Mouse (Mus musculus): ENCODE results near the gene Ucn3. TPM values are rescaled to one million over a fixed set of nuclear protein-coding genes. Genes with fewer than 3 reads are reported as not detected.
"Not testable (repeated sequence)": the region's sequence is repeated elsewhere in the genome, so short reads cannot be mapped to it uniquely, and the experiment has no call there.

The Ucn3 gene
- not detected for total RNA-seq (2021)

DNA sequence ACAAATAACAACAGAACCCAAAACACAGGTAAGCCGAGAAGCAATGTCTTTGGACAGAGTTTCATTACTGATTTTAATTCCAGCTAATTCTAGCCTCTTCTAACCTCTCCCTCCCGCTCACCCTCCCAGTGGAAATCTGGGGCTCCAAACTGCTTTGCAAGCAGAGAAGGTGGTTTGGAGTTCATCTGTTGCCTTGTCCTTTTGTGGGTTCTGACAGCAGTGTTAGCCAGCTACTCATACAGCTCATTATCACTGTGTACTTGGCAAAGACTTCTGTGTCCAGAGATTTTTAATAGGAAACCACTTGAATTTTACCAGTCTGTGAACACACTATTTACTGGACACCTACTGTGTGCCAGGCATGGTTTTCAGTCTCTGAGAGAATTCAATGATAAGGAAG is at the start of gene Ucn3:
Gene Ucn3 (minus strand): TSS at position 101 of the 400 bp plus-strand sequence.
- no peak for DNase-seq (ENCODE audit: extremely low spot score in 1 of 2, low spot score in 2 of 2)
- intact Hi-C loops (cut with DNase I), result no loop called here

DNA sequence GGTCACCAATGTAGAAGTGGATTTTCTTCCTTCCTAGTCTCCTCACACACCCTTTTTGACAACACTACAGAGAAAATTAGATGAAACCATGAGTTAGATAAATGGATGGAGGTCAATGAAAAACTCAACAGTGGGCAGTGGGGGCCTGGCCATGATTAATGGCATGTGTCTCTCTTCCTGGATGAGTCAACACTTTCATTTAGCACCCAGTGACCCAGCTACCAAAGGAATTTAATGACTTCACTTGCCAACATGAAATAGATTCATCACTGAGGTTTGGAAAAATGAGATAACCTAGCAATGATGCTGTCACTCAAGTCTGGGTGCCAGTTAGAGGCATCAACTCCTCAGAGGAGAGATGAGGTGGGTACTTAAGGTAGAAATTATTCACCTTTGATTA is 46.9 kb upstream of the Ucn3 start:
- DNase-seq (ENCODE audit: extremely low spot score in 1 of 2, low spot score in 2 of 2), result no peak
- intact Hi-C loops (cut with DNase I), result no loop called here

DNA sequence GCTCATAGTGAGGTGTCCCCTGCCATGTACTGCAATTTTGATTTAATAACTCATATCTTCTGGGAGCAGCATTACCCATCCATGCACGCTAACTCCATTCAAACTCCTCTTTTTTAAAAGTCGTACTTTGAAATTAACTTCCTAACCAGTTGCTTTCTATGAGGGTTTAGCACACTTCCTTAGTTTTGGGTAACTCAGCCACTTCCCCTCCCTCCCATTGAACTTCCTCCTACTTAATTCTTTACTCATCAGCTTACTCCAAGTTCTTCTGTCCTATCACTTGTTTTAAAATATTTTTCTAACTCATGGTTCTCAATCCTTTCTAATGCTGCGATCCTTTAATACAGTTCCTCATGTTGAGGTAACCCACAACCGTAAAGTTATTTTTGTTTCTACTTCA is 23.7 kb upstream of the Ucn3 start:
- intact Hi-C loops (cut with DNase I), result no loop called here
- no peak for DNase-seq (ENCODE audit: extremely low spot score in 1 of 2, low spot score in 2 of 2)

DNA sequence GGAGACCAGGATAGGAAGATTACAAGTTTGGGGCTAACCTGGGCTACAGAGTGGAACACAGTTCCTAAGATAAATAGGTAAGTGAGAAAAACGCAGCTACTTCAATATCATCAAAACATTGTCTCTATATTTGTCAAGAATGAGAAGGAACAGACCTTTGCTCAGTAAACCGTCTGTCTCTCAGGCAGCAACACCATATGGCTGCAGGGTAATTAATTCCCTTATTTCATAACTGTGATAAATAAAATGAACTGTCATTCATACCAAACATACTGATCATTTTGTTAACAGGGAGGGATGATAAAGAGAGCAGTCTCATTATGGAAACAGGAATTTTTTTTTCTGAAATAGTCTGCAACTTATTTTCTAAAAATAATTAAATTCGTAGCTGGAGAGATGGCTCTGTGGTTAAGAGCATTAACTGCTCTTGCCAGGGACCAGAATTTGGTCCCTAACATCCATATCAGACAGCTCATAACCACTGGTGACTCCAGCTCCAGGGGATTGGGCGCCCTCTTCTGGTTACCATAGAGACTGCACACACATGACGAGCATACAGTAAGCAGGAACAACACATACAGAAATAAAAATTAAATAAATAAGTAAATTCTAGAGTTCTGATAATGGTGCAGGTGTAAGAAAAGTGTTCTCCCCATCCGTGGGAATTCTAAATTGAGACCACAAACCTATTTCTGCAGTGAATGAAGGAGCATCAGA is 6.2 kb upstream of the Ucn3 start:
- DNase-seq (ENCODE audit: extremely low spot score in 1 of 2, low spot score in 2 of 2), result no peak

DNA sequence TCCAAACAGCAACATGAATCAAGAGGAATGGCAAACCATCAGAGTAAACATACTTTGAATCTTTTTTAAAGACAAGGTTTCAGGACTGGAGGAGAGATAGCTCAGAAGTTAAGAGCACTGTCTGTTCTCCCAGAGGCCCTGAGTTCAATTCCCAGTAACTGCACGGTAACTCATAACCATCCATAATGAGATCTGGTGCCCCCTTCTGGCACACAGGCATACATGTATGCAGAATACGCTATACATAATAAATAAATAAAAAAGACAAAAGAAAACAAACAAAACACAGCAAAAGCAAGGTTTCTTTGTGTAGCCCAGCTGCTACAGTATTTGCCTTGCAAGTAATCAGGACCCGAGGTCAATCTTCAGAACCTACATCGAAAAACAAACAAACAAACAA is 4.3 kb upstream of the Ucn3 start:
- no peak for DNase-seq (ENCODE audit: extremely low spot score in 1 of 2, low spot score in 2 of 2)
- intact Hi-C loops (cut with DNase I), result no loop called here

More for the DNA sequence above, 6.2 kb upstream of the Ucn3 start:
- intact Hi-C loops (cut with DNase I), result no loop called here

DNA sequence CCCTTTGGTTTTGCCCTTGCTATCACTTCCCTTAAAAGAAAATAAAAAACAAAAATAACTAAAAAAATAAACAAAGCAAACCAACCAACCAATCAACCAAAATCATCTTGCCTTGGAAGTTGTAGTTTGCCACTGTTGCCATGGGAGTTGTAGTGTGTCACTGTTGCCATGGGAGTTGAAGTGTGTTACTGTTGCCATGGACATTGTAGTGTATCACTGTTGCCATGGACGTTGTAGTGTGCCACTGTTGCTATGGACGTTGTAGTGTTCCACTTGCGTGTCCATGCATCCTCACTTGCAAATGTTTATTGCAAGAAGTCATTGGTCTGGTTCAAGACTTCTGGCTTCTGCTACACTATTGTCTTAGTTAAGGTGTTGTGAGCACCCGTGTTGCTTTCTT is 2.1 kb upstream of the Ucn3 start:
- intact Hi-C loops (cut with DNase I), result no loop called here
- no peak for DNase-seq (ENCODE audit: extremely low spot score in 1 of 2, low spot score in 2 of 2)

DNA sequence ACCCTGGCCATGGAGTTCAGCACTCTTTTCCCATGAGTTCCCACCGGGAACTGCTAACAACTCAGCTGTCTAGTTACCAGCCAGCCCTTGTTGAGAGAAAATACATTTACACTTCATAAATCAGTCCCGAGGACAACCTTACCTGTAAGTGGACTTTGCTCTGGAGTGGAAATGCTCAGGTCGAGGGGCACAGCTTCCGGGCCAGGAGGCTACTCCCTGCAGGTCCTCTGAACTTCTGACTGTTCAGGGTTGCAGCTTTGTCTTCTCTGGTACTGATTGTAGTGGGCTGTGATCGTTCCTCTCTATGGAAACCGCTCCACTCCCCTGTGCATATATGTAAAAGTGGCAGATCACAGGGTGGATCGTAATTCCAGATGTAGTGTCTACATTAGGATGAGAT is 450 bp downstream of the Ucn3 start:
- intact Hi-C loops (cut with DNase I), result no loop called here
- DNase-seq (ENCODE audit: extremely low spot score in 1 of 2, low spot score in 2 of 2), result no peak

DNA sequence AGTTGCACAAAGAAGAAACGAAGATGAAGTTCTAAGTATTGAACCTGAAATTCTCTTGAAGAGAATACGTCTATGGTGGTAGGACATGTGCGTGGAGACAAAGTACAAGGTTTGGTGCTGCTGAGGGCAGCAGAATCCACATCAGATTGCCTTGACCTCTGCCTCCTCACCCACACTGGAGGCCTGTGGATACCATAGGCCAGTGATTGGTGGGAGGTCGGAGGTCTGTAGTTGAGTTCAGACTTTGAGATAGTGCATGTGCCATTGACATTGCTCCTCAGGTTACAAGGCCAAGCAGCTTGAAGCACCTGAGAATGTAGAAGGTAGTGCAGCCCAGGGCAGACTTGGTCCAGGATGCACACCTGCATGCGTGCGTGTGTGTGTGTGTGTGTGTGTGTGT is 19.1 kb downstream of the Ucn3 start:
- intact Hi-C loops (cut with DNase I), result no loop called here
- DNase-seq (ENCODE audit: extremely low spot score in 1 of 2, low spot score in 2 of 2), result no peak

DNA sequence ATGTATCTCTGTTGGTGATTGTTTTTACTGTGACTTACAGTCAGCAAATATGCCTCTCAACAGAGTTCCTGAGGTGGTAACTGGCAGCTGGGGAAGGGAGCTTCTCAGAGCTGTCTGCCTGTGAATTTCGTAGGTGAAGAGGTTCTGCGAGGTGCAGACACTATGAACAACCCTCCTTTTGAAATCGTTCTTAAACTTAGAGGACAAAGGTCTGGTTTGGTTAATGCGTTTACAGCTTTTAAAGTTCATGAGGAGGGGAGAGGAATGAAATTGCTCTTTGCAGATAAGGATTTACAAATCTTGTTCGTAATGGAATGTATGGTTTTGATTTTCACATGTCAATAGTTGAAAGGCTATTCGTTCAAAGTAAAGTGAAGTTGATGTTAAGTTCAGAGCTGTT is 19.5 kb downstream of the Ucn3 start:
- intact Hi-C loops (cut with DNase I), result no loop called here
- DNase-seq (ENCODE audit: extremely low spot score in 1 of 2, low spot score in 2 of 2), result no peak

DNA sequence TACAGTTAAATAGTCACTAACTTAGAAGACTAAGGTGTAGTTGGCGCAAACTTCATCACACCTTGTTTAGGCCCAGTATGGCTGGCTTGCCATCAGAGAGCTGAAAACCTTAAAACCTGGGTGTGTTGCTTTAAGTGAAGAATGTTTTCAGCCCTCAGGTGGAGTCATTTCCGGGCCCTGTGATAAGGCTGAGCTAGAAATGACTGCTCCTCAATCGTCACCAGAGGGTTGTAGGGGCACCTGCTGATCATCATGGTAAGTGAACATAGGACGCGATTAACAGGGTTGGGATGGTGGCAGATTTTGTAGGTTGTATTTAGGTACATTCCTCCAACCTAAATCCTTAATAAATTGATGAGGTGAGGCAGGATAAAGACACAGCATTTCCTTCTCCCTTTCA is 20.7 kb downstream of the Ucn3 start:
- intact Hi-C loops (cut with DNase I), result no loop called here
- no peak for DNase-seq (ENCODE audit: extremely low spot score in 1 of 2, low spot score in 2 of 2)

DNA sequence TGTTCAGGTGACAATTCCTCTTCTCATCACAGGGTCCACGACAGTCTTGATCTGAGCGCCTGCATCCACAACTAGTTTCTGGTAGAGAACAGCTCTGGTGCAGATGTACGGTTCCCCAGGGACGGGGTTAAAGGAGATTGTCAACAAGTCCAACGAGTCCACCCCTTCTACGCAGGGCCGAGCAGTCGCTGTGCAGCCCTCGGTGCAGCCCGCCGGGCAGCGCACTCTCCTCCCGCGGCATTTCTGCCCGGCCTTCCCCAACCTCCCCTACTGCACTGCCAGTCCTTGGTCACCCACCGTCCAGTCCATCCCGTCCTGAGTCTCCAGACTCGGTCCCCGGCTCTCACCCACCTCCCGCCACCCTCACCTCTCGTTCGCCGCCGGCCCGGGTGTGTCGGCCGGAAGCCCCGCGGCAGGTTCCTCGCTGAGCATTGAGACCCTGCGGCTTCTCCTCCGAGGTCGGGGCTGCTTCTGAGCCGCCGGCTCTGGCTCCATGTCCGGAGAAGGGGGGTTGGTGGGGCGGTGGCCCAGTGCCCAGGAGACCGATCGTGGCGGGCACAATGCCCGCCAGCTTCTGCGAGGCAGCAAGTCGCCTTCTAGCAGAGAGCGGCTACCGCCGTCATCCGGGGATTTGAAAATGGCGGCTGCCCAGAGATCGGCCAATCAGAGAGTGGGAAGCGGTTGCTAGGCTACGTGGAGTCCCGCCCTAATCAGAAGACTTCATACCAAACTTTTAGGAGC is 27.4 kb downstream of the Ucn3 start, which contains the start of the genes Net1 and Tubal3:
Gene Net1 (minus strand): TSS at position 650 of the 741 bp plus-strand sequence.
Gene Tubal3 (plus strand): TSS at position 704 of the 741 bp plus-strand sequence.
- intact Hi-C loops (cut with DNase I), result no loop called here

DNA sequence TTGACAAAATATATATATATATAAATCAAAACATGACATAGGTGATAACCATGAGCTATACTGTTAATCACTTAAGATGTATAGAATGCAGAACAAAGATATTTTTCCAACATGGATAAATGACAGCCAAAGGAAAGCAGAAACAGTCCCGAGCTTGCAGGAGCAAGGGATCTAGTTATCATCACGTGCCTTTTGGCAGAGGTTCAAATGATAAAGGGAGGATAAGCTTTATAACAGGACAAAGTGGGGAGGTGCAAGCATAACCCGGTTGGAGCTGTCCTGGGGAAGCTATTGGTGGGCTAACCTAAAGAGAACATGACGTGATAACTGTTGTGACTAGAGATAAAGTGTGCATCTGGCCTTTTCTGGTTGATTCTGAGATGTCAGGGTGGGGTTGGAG is 31.6 kb downstream of the Ucn3 start:
- DNase-seq (ENCODE audit: extremely low spot score in 1 of 2, low spot score in 2 of 2), result no peak
- intact Hi-C loops (cut with DNase I), result no loop called here

More for the DNA sequence above, 27.4 kb downstream of the Ucn3 start, which contains the start of the genes Net1 and Tubal3:
- DNase-seq (ENCODE audit: extremely low spot score in 1 of 2, low spot score in 2 of 2), result peak; percentile 88 to 92

DNA sequence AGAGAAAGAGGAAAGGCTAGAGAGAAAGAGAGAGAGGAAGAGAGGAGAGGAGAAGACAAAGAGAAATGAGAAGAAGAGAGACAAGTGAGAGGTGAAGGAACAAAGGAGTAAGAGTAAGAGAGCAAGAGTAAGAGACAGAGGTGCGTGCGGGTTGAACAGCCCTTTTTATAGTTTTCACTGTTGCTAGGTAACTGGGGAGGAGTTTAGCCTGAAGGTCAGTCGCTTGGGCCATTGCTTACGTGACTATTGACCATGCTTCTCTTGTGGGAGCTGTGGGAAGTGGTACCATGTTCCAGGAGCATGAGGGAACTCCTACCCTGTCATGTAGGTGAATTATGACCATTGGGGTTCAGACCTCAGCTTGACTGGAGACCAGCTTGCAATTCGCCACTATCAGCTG is 34.8 kb downstream of the Ucn3 start:
- intact Hi-C loops (cut with DNase I), result no loop called here
- no peak for DNase-seq (ENCODE audit: extremely low spot score in 1 of 2, low spot score in 2 of 2)

DNA sequence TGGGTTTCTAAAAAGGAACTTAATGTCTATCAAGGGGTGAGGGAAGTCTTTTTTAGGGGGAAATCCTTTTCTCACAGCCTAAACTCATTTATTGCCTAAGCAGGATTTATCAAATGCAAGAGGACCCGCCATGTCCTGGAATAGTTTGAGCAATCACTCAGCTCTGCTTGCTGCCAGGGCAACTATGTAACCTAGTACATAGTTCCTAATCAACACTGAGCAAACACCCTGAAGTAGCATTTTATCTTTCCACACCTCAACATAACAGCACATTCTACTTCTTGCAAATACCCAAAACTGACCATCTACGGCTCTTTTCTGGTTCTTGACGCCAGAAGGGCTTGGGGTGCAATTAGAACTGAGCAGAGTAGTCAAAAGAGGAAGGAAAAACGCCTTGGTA is 36.9 kb downstream of the Ucn3 start:
- DNase-seq (ENCODE audit: extremely low spot score in 1 of 2, low spot score in 2 of 2), result no peak
- intact Hi-C loops (cut with DNase I), result no loop called here

DNA sequence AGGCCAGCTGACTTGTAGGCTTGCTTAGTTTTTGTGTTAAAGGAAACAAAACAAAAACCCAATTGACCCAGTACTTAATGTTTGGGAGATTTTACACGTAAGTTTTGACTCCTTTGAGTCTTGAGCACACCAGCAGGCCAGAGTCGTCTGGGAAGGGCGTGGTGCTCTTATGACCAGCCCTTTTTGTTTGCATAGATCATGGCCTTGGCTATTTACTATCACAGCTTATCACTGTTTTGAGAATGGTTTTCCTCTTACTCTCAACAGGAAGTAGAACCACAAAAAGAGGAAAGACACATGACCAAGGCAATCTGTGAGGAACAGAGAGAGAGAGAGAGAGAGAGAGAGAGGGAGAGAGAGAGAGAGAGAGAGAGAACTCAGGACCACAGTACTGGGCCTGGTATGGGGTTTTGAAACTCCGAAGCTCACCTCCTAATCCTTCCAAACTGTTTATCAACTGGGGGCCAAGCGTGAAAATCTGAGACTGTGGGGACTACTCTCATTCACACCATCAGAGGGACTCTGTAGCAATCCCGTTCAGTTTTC is 37.9 kb downstream of the Ucn3 start:
- DNase-seq (ENCODE audit: extremely low spot score in 1 of 2, low spot score in 2 of 2), result no peak
- intact Hi-C loops (cut with DNase I), result no loop called here

DNA sequence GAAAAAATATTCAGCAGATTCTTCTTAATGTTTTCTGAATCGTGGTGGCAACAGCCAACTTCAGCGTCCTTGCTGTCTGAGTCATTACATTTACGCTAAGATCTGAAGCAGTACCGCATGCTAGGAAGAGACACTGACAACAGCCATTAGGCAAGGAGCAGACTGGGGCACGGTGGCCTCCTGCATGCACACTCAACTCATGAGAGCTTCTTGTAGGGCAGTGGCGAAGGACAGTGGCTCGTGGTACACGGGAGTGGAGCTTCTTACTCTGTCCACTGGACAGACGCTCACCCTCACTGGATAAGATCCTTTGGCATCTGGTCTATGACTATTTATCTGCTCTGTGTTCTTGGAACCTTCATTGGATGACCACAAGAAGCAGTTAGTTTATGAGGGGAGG is 45.8 kb downstream of the Ucn3 start:
- intact Hi-C loops (cut with DNase I), result loop anchor here (5.0 kb wide), 1 partner anchor 103 kb away; no protein-coding TSS in a partner anchor
- no peak for DNase-seq (ENCODE audit: extremely low spot score in 1 of 2, low spot score in 2 of 2)

DNA sequence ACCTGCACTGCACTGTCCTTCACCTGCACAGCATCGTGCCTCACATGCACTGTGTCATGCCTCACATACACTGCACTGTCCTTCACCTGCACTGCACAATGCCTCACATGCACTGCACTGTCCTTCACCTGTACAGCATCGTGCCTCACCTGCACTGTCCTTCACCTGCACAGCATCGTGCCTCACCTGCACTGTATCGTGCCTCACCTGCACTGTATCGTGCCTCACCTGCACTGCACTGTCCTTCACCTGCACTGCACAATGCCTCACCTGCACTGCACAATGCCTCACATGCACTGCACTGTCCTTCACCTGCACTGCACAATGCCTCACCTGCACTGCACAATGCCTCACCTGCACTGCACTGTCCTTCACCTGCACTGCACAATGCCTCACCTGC is 46.9 kb downstream of the Ucn3 start:
- not testable (repeated sequence) for DNase-seq (ENCODE audit: extremely low spot score in 1 of 2, low spot score in 2 of 2)
- intact Hi-C loops (cut with DNase I), result loop anchor here (5.0 kb wide), 1 partner anchor 104 kb away; no protein-coding TSS in a partner anchor

DNA sequence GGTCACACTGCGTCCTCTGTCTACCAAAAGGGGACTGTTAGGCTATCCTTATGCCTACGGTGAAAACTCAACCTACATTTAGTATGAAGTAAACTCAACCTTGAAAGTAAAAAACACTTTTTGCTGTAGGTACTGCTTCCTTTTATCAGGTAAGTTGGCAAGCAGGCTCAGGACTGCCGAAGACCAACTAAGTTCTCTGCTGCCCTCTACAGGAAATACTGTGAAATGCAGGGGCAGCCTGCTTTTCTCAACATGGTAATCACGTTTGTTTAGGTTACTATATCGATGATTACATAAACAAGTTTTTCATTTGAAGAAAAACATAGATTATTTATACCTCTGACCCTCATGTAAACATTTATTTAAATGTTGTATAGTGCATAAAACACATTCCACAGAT is 48.2 kb downstream of the Ucn3 start:
- intact Hi-C loops (cut with DNase I), result loop anchor here (2.0 to 5.0 kb wide), 2 partner anchors 105 to 232 kb away; no protein-coding TSS in a partner anchor
- peak; percentile 53 to 64 for DNase-seq (ENCODE audit: extremely low spot score in 1 of 2, low spot score in 2 of 2)

DNA sequence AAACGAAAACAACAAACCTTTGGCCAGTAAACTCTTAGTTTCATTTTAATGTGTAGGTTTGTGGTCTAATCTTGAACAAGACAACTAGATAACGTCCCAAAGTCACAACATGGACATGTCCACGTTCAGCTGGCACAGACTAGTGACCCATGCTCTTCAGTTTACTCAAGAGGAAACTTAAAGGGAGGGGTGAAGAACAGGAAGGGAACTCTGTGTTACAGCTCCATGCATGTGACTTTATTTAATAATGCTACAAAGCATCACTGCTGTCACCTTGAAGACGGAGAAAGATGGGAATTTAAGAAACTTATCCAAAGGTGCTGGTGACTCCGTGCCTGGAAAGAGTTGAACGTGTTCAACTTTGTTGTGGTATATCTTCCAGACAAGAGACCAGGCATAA is 49.1 kb downstream of the Ucn3 start:
- DNase-seq (ENCODE audit: extremely low spot score in 1 of 2, low spot score in 2 of 2), result no peak
- intact Hi-C loops (cut with DNase I), result loop anchor here (2.0 to 5.0 kb wide), 2 partner anchors 106 to 231 kb away; no protein-coding TSS in a partner anchor

All from left cerebral cortex, postnatal 10 days (tissue).